Mouse (Mus musculus): ENCODE results near the gene Pecam1.
"Not testable (repeated sequence)": the region's sequence is repeated elsewhere in the genome, so short reads cannot be mapped to it uniquely, and the experiment has no call there.

Gene Pecam1

DNA sequence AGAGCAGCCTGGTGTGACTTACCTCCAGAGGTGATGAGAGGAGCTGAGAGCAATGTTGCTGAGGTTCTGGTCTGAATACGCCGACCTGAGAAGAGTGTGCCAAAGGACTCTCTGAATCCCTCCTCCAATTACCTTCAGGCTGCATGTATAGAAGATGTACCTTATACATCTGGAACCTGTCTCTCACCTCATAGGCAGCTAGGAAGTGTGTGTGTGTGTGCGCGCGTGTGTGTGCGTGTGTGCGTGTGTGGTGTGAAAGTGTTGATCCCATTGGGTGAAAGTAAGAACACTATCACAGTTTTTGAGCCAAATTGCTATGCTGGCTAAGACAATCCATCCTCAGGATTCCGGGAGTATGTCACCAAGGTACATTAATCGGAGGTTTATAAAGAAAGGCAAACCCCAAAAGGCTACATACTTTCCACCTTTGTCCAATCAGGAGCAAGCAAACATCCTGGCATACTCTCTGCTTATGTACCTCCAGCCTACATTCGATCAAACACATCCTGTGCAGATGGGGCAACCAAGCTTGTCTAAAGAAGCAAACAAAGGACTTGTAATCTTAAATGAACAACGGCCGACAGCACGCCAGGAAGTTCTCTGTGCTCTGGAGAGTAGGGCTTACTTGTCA is at the start of gene Pecam1:
TSS of gene Pecam1 (minus strand) at position 508 of the 631 bp plus-strand sequence.
- in situ Hi-C loops (cut with MboI, MseI), result no loop called here

DNA sequence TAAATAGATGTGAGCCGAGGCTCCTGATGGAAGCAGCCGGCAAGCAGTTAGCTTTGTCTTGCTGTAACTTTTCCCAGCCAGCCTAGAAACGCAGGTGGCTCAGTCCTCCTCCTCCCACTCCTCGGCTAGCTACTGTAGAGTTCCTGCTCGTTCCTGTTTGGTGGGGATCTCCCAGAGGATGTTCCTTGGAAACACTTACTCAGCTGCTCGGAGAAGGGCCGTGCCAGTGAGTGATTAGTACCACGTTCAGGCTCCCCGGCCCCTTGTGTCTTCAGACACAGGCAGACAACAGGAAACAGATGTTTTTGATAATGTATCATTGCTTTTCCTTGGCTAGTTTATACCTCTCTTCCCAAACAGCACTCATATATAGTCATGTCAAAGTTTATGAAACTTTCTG is 45.3 kb upstream of the Pecam1 start:
- in situ Hi-C loops (cut with MboI, MseI), result no loop called here

DNA sequence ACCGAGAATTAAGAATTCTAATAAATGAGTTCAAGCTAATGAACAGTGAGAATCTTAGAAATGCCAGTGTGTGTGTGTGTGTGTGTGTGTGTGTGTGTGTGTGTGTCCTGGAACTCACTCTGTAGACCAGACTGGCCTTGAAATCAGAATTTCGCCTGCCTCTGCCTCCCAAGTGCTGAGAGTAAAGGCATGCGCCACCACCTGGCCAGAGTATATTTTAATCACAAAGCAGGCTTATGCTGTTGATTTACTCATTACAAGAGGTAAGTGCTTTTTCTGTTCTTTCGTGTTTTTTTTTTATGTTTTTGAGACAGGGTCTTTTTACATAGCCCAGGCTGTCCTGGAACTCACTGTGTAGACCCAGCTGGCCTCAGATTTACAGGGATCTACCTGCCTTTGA is 43.4 kb upstream of the Pecam1 start:
- in situ Hi-C loops (cut with MboI, MseI), result no loop called here

DNA sequence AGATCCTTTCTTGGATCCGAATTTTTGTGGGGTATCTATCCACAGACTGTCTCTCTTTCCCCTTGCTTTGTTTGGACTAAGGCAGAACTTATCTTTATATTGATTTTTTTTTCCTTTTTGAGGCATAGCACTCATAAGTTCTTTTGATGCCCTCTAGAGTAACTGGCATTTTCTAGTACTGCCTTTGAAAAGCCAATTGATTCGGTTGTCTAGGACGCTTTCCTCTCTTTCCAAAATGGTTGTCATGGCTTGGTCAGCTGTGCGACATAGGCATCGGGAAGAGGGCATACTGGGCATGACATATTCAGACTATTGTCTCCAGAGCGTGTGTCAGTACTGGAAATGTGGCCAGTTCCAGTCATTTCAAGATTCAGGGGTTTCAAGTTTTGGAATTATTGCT is 39.2 kb upstream of the Pecam1 start:
- in situ Hi-C loops (cut with MboI, MseI), result no loop called here

DNA sequence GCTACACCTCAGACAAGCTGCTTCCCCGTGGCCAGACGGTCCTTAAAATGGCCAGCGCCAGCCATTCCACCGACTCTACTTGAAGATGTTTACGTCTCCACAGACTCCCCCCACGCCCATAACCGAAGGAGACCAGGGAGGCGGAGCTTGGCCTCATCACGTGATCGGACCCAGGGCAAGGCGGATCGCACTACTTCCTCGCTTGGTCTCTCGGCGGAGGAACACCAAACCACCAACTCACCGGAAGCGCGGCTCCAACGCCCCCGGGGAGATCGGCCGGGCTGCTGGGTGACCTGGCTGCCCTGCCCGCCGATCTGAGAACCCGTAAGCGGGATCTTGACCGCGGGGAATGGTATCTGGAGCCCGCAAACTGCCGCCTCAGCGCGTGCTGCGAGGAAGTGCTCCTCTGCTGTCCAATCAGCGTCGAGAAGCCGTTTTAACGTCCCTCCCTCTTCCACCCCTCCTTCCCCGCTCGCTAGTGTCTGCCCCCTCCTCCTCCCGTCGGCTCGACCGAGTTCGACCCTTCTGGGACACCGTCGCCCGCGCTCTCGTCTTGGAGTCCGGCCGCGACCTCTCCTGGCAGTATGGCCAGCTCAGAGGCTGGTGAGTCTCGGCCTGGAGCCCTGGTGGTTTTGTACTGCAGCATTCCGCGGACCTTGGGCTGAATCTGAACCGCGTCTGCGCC is 38.5 kb upstream of the Pecam1 start, which contains the start of the genes Ddx5 and Cep95:
TSS of gene Ddx5 (minus strand) at position 411 of the 685 bp plus-strand sequence.
TSS of gene Cep95 (plus strand) at position 478 of the 685 bp plus-strand sequence.
- in situ Hi-C loops (cut with MboI, MseI), result no loop called here

DNA sequence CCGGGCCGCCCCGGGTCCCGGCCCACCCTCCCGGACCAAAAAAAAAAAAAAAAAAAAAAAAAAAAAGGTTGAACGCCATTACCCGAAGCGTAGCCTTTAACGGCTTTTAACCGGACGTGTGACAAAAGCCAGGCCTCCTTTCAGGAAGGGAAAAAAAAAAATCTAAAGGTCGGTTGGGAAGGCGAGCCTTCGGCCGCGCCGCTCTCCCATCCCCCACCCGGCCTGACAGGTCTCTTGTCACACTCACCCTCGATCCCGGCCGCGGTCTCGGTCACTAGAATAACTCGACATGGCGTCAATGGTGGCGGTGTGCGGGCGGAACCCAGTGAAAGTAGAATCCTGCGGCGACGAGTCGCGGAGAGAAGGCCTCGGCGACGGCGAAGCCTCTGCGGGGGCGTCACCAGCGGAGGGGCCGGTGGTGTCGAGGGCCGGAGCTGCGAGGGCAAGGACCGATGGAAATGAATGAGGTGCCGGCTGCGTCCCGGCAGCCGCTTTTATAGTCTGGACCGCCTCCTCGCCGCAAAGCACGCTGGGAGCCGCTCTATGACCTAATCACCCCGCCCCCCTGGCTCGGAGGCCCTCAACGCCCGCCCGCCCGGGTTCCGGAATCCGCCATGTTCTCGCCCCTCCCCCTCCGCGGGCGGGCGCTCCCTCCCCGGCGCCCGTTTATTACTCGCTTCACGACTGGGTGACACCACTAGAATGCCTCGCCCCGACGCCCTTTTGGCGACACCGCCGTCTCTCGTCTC is 37.8 kb upstream of the Pecam1 start:
- in situ Hi-C loops (cut with MboI, MseI), result no loop called here

DNA sequence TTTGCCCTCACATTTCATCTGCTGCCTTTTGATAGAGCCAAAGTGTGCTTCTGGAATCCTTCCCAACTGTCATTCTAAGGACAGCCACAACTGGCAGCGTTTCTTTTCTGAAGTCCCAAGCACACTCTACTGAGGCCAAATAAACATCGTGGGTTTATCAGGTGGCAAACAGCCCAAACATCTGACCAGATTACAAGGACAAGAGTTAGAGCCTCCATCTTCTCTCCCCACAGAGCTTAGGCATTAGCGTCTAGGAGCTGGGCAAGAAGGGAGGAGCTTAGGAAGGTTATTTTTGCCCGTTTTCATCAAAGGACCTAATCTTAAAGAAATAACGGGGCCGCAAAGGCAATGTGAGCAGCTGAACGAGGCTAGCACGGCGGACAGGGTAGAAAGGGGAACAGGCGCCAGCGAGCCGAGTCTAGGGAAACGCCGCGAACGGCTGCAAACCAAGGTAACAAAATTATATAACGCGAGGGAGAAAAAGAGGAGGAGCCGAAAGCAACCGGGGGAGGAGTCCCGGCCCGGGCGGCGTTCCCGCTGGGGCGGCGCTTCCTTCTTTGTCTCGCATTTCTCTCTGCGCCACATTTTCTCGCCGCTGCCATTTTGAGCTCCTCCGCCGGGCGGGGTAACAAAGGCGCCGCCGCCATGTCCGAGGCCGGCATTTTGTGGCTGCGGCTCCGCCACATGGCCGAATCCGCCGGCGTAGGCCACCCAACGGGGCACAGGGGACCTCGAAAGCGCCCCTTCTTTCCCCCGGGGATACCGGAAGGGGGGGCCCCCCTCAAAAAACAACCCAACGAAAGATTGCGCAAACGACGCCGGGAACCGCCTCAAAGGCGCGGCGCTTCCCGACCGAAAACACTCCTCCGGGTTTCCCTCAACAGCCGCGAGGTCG is 37.0 kb upstream of the Pecam1 start:
- in situ Hi-C loops (cut with MboI, MseI), result no loop called here

DNA sequence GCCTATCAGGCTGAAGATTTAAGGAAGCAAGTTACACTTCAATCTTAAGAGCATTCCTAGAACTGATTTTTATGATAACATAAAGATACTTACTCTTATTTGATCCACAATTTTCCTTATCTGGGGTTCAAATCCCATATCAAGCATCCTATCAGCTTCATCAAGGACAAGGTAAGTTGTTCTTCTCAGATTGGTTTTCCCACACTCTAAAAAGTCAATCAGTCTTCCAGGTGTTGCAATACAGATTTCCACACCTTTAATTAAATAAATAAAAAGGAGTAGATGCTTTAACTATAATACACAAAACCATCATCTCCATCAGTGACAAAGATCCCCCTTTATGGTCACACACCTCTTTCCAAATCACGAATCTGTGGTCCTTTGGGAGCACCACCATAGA is 34.6 kb upstream of the Pecam1 start:
- in situ Hi-C loops (cut with MboI, MseI), result no loop called here

DNA sequence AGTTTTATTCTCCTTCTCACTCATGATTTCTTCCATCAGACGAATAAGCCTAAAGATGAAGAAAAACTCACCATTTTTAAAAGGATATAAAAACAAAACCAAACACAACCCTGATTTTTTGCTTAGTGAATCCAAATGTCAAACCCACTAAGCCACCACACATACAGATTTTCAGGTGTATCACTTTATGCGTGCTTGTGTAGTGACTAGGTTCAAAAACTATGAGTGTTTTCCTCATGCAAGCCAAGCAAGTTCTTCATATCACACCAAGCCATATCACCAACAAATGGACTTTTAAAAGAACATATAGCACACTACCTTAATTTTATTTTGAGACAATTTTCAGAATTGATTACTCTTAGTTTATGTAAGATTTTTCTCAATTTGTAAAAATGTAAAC is 34.0 kb upstream of the Pecam1 start:
- in situ Hi-C loops (cut with MboI, MseI), result no loop called here

DNA sequence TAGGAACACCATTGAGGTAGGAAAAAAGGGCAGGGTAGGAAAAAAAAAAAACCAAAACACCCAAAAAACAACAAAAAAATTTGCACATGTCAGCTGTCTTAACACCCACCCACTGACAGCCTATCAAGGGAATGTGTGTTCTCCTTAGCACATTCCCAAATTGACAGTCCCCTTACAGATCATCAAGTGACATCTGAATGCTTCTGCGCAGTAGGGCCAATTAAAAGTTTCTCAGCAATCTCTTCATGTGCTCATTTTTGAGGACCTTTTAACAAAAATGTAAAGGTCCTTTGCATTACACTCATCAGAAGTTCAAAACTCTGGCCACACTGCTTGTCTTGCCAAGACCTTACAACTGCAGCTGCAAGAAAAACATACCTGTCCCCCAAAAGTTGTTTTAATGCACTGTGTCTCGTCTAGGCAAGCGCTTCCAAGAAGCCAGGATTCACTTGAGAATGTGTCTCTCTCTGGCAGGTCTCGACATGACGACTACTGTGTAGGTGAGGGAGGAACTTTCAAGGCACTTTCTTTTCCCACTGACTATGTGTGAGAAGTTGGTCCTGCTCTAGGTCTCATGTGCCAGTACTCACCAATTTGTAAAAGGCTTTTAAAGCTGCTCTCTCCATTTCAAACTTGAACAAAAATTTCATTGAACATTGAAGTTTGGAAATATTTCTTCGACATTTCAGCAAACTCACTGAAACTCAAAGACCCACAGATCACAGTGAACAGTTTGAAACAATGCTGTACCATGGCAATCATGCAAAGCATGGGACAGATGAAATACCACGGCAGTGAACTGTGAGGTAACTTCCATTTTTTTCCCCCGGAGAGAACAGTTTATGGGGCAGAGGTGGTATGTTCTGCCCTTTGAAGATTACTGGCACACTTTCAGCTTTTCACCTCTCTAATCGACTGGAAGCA is 32.7 kb upstream of the Pecam1 start:
- in situ Hi-C loops (cut with MboI, MseI), result no loop called here

DNA sequence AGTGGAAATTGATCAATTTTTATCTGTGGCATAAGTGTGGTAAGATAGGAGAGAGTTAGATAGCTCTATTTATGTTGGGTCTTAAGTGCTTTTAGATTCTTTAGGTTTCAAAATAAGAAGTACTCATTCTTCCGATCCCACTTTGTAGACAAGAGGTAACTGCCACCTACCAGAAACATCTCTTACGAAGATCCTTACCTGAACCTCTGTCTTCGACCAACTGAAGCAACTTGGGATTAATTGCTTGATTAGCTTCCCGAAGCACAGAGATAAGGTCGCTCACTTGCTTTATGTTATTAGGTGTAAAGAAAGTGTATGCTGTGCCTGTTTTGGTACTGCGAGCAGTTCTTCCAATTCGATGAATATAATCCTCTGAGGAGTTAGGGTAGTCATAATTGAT is 31.8 kb upstream of the Pecam1 start:
- in situ Hi-C loops (cut with MboI, MseI), result not testable (repeated sequence)

DNA sequence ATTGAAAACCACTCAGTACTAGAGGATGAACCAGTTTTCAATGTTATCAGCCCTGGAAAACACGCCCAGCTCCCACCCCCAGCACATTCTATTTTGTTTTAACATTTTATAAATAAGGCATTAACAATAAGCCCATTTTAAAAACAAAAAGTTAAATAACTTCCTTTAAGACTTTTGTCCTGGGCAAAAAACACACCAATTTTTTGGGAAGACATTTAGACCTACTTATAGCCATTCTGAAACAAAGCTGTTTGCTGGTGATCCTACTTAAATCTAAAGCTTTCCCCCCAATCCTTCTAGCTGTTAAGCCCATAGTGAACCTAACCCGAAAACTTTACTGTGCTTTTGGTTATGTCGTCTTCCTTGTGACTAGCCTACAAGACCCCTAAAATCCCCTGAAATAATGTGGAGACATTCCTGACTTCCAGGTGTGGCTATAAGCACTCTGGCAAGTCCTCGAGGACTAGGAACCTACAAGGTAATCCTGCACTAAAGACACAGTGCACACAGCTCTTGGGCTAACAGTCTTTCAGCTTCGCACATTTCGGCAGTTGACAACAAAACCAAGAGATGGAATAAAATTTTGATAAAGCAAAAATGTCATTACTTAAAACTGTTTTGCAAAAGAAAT is 30.3 kb upstream of the Pecam1 start:
- in situ Hi-C loops (cut with MboI, MseI), result no loop called here

DNA sequence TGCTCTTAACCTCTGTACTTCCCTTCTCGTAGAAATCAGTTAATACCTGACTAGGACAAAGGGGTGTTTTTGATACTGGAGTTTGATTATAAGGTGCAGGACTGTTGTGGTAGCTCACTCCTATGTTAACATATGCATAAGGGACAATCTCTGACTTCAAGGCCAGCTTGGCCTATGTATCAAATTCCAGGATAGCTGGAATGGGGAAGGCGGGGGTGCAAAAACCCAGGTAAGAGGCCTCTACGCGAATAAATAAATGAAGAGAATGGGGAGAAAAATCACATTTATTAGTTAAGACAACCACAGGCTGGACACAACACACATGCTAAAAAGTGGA is 29.6 kb upstream of the Pecam1 start:
- in situ Hi-C loops (cut with MboI, MseI), result no loop called here

DNA sequence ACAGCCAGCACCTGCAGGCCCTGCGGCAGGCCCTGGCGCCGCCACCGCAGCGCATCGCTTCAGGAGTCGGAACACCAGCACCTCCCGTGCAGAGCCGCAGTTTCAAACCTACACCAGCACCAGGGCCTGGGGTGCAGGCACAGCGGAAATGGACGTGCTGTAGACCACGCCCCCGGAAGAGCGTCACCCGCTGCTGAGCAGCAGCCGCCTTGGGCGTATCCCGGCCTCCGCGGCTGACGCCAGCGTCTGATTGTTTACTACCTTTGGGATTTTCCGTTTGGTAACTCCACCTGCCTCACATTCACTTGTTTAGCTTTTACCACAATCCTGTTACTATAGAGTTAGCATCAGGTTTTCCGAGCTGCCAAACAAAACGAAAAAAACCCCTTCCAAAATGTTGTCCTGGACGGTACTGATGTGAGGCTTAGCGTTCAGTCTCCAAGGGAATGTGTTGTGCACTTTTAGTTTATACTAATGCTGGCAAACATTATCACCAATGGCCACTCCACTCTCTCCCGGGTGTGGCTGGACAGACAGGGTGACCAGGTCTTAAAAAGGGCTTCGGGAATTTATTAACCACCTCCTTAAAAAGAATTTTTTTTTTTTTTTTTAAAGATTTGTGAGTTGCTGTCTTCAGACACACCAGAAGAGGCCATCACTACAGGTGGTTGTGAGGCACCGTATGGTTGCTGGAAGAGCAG is 29.1 kb upstream of the Pecam1 start, which contains the start of gene Polg2:
TSS of gene Polg2 (minus strand) at position 150 of the 701 bp plus-strand sequence.
- in situ Hi-C loops (cut with MboI, MseI), result no loop called here

DNA sequence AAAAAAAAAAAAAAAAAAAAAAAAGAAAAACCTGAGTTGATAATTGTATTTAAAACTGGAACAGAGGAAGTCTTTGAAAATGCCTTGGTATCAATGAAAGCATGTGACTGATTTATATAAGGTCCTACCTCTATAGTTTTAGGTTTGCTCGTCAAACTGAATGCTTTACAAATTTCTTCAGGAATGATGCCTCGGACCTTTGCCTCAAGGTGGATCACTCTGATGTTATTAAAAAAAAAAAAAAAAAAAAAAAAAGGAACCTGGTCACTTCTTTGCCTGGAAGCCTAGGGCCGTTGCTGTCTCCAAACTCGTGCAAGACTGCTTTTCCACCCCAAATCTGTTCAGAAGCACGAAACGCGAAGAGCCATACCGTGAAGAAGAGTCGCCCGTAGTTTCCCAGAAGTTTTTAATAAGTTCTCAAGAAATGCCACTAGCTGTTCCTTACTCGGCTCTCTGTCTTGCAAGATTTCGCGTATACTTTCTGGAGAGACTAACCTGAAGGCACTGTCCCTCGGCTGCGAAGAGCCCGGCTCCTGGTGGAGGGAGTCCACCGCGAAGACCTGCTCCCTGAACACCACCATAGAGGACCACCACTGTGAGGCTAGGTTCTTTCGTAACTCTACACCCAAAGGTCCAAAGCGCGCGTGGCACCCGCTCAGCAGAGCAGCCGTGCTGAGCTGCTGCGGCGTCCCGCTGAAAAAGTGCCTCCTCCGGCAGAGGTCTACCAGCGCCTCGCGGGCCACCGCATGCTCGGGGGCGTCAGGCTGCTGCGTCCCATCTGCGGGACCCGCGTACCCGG is 28.4 kb upstream of the Pecam1 start:
- in situ Hi-C loops (cut with MboI, MseI), result no loop called here

DNA sequence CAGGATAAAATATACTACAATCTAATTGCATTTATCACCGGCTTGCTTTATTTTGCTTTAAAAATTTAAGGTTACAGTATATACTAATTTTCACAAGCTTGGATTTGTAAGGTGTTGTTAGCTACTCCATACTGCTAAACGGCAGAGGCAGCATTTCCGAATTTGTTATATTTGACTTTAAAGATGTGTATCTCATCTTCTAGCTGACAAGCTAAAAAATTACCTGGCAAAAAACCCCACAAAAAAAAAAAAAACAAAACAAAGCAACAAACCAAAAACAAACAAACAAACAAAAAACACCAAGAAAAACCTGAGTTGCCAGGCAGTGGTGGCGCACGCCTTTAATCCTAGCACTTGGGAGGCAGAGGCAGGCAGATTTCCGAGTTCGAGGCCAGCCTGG is 27.7 kb upstream of the Pecam1 start:
- in situ Hi-C loops (cut with MboI, MseI), result no loop called here

DNA sequence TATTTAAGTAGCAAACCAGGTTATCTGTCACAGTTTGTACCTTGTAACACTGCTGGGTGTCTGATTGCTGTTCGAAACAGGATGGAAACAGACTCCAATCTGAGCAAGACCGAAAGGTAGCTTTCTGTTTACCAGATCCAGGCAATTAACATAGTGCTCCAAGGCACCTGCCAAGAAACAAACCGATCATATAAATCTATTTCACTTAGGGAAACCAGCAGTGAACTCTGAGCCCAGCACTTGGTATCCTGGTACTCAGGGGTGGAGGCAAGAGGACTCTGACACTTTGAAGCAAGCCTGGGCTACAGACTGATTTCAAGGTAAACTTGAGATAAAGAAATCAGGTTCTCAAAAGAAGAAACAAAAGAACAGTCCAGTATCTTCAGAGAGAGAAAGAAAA is 27.0 kb upstream of the Pecam1 start:
- in situ Hi-C loops (cut with MboI, MseI), result no loop called here

DNA sequence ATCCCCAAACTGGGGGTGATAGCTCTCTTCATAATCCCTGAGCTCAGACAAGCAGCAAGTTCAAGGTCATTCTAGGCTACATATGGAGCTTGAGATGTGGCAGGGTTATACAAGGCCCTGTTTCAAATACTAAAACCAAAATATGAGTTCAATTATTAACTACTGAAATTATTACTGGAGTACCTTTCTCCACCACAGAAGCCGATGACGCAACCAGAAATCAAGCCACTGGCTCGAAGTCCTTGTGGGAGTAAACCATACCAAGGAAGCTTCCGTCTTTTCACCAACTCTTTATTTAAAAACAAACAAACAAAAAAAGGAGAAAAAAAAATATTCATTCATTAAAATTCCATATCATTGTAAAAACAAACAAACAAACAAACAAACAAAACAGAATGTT is 26.5 kb upstream of the Pecam1 start:
- in situ Hi-C loops (cut with MboI, MseI), result no loop called here

DNA sequence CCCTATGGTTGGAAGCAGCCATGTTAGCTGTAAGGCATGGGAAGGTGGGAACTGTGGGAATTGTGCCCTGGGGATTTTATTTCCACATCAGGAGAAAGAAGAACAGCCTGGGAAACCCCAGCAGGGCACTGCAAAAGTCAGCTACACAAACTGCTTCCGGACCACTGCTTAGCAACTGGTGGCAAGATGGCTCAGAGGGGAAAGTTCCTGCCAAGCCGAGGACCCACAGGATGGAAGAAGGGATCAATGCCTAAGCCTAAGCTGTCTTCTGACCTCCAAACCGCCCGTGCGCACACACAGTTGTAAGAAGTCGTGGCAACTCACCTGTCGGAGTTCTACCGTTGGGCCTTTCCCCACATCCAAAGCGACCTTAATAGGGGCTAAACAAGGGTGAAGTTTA is 22.6 kb upstream of the Pecam1 start:
- in situ Hi-C loops (cut with MboI, MseI), result no loop called here
